Mouse (Mus musculus) CH12.LX (cell line): Measurements from ENCODE around the gene Pde8b.
A peak's percentile ranks its signal among the peaks of the same experiment; 100 is the strongest.

ENCODE experiments used
- BHLHE40 ChIP-seq: IDR thresholded peaks from 2 replicates; pipeline ENCODE4 v1.6.1; 2011; ENCODE audit warnings: mild to moderate bottlenecking, low read depth, low read length, improper control_type of control experiment
- CTCF ChIP-seq, 2 experiments: IDR thresholded peaks in 1 of 2; conservative IDR thresholded peaks in 1 of 2; 2 replicates each; pipeline ENCODE4 v1.5.1; 2011 to 2012; ENCODE audit warnings: low read depth in 2 of 2, low read length in 2 of 2, improper control_type of control experiment in 1 of 2, inconsistent platforms in 1 of 2, mild to moderate bottlenecking in 1 of 2, moderate library complexity in 1 of 2
- IRF4 ChIP-seq: IDR thresholded peaks from 2 replicates; pipeline ENCODE4 v1.6.1; 2014; ENCODE audit warnings: low read depth, mild to moderate bottlenecking, inconsistent platforms, low read length, improper control_type of control experiment
- POLR2A ChIP-seq: IDR thresholded peaks from 2 replicates; pipeline ENCODE4 v1.6.1; 2011; ENCODE audit warnings: low read depth, mild to moderate bottlenecking, improper control_type of control experiment, low read length
- TCF12 ChIP-seq: IDR thresholded peaks from 2 replicates; pipeline ENCODE4 v1.6.1; 2014; ENCODE audit warnings: low read depth, mild to moderate bottlenecking, inconsistent platforms, low read length, improper control_type of control experiment

GRCm38 (mm10) chr13:95108035-95108434, 142.1 kb downstream of the Pde8b start:
- TF ChIP-seq IRF4 (0 out of 2 replicates have a peak, but pooled peaks have one; percentile 38), POLR2A (no peak), BHLHE40 (peak; percentile 52), CTCF (conservative IDR thresholded peaks at IDR 0.05 in 1 of 2, IDR thresholded peaks at IDR 0.05 in 1 of 2; ENCODE audit: low read depth in 2 of 2, low read length in 2 of 2) (no peak), TCF12 (no peak; the same call in 1 of the 2 replicates)
